In genomic region chr11:79675285-79675684, GRCm38 (mm10) we compare ENCODE assay signal across 21 mouse cellular contexts.
DNase-seq lines count a peak whose midpoint lies in the region; ATAC-seq and TF ChIP-seq lines count a peak whose summit lies in the region.
"Had no signal": no experiment of that assay in that cellular context is flagged by ENCODE, and none has a peak within 500 bp of the region (broad histone marks: within the 10 kb centered on the region; RNA-seq: fewer than 3 reads in every experiment).

No protein-coding gene starts in this region.

- H3K27me3 ChIP-seq in hindbrain, embryonic 10.5 days (ENCODE audit: insufficient read depth, poor library complexity, severe bottlenecking): no peaks in the 10 kb centered on the region
- no peaks in the 10 kb centered on the region for H3K27me3 ChIP-seq in hindbrain, postnatal 0 days (ENCODE audit: insufficient read depth, low read length)
- H3K27me3 ChIP-seq in midbrain, embryonic 10.5 days (ENCODE audit: low read depth, poor library complexity, severe bottlenecking): no peaks in the 10 kb centered on the region
- no peaks in the 10 kb centered on the region for H3K27me3 ChIP-seq in midbrain, embryonic 15.5 days (replicated peaks)
- peaks cover 8% of the 10 kb centered on the region for H3K27me3 ChIP-seq in C2C12 (ENCODE audit: control insufficient read depth, insufficient read depth, insufficient read length)
- H3K27me3 ChIP-seq in embryonic facial prominence, embryonic 14.5 days (replicated peaks; ENCODE audit: control insufficient read depth, insufficient read depth, low read length): no peaks in the 10 kb centered on the region
- H3K27me3 ChIP-seq: forebrain, embryonic 13.5 days; kidney, embryonic 15.5 days; midbrain, embryonic 13.5 days had no signal

- no peak overlapping the region for H3ac ChIP-seq in C2C12 (ENCODE audit: control insufficient read depth, insufficient read length, low read depth)

- peaks cover 63% of the 10 kb centered on the region for H3K4me1 ChIP-seq in hindbrain, embryonic 10.5 days (replicated peaks)
- peaks cover 17% of the 10 kb centered on the region; the same call in 1 of the 2 replicates for H3K4me1 ChIP-seq in hindbrain, postnatal 0 days (ENCODE audit: insufficient read depth, low read length)
- peaks cover 47% of the 10 kb centered on the region for H3K4me1 ChIP-seq in midbrain, embryonic 10.5 days
- H3K4me1 ChIP-seq in midbrain, embryonic 15.5 days: peaks cover 24% of the 10 kb centered on the region
- H3K4me1 ChIP-seq in embryonic facial prominence, embryonic 14.5 days (ENCODE audit: control insufficient read depth, insufficient read depth, low read length): peaks cover 17% of the 10 kb centered on the region

- no peaks in the 10 kb centered on the region for H3K9me3 ChIP-seq in hindbrain, embryonic 10.5 days
- H3K9me3 ChIP-seq in hindbrain, postnatal 0 days (ENCODE audit: low read length): no peaks in the 10 kb centered on the region
- H3K9me3 ChIP-seq in midbrain, embryonic 10.5 days (replicated peaks): no peaks in the 10 kb centered on the region
- no peaks in the 10 kb centered on the region for H3K9me3 ChIP-seq in midbrain, embryonic 15.5 days
- no peaks in the 10 kb centered on the region for H3K9me3 ChIP-seq in embryonic facial prominence, embryonic 14.5 days (ENCODE audit: control insufficient read depth, low read length)
- H3K9me3 ChIP-seq: forebrain, embryonic 13.5 days; G1E; kidney, embryonic 15.5 days; liver, embryonic 12.5 days; midbrain, embryonic 13.5 days had no signal

- WGBS in hindbrain, embryonic 10.5 days: 70% methylated on average over 12 of the region's 12 CpGs
- 68% methylated on average over 12 of the region's 12 CpGs for WGBS in hindbrain, postnatal 0 days
- 79% methylated on average over 12 of the region's 12 CpGs for WGBS in midbrain, embryonic 10.5 days
- whole genome bisulfite sequencing in midbrain, embryonic 15.5 days: 70% methylated on average over 12 of the region's 12 CpGs
- 74% methylated on average over 12 of the region's 12 CpGs for WGBS in embryonic facial prominence, embryonic 14.5 days

- H3K36me3 ChIP-seq in hindbrain, embryonic 10.5 days: no peaks in the 10 kb centered on the region; the same call in 1 of the 2 replicates
- no peaks in the 10 kb centered on the region for H3K36me3 ChIP-seq in hindbrain, postnatal 0 days (ENCODE audit: insufficient read depth, low read length)
- H3K36me3 ChIP-seq in midbrain, embryonic 10.5 days: peaks cover 2% of the 10 kb centered on the region; the same call in 1 of the 2 replicates
- H3K36me3 ChIP-seq in midbrain, embryonic 15.5 days (replicated peaks): no peaks in the 10 kb centered on the region
- no peaks in the 10 kb centered on the region for H3K36me3 ChIP-seq in C2C12 (ENCODE audit: control insufficient read depth, insufficient read depth)
- no peaks in the 10 kb centered on the region for H3K36me3 ChIP-seq in embryonic facial prominence, embryonic 14.5 days (ENCODE audit: control insufficient read depth, insufficient read depth, low read length)
- H3K36me3 ChIP-seq: G1E; kidney, embryonic 15.5 days; liver, embryonic 12.5 days; midbrain, embryonic 13.5 days had no signal

- ATAC-seq in hindbrain, postnatal 0 days: no peak
- no peak for ATAC-seq in midbrain, embryonic 15.5 days (replicated peaks)
- no peak for ATAC-seq in embryonic facial prominence, embryonic 14.5 days (ENCODE audit: low read depth)
- ATAC-seq: forebrain, embryonic 13.5 days; liver, embryonic 12.5 days; midbrain, embryonic 13.5 days had no signal

- H3K79me2 ChIP-seq in C2C12 (ENCODE audit: control insufficient read depth, insufficient read depth): no peaks in the 10 kb centered on the region

- peak overlapping the region; percentile 66; the same call in 1 of the 2 replicates for H3K27ac ChIP-seq in hindbrain, embryonic 10.5 days
- H3K27ac ChIP-seq in hindbrain, postnatal 0 days: no peak overlapping the region
- peak overlapping the region; percentile 43; the same call in 1 of the 2 replicates for H3K27ac ChIP-seq in midbrain, embryonic 10.5 days (replicated peaks)
- H3K27ac ChIP-seq in midbrain, embryonic 15.5 days: no peak overlapping the region
- H3K27ac ChIP-seq in embryonic facial prominence, embryonic 14.5 days (replicated peaks; ENCODE audit: low read depth, low read length): peak overlapping the region; percentile 33; the same call in 1 of the 2 replicates
- H3K27ac ChIP-seq: forebrain, embryonic 13.5 days; liver, embryonic 12.5 days; midbrain, embryonic 13.5 days; stomach, postnatal 0 days had no signal

- no peak for TF ChIP-seq CTCF in hindbrain, postnatal 0 days (IDR thresholded peaks at IDR 0.05; ENCODE audit: low read depth)
- no peak for TF ChIP-seq CTCF in C2C12 (IDR thresholded peaks at IDR 0.05; ENCODE audit: control insufficient read depth, insufficient read depth, insufficient read length)

- H3K9ac ChIP-seq in hindbrain, postnatal 0 days (replicated peaks; ENCODE audit: low read length): no peak overlapping the region
- H3K9ac ChIP-seq in midbrain, embryonic 15.5 days: no peak overlapping the region
- no peak overlapping the region for H3K9ac ChIP-seq in embryonic facial prominence, embryonic 14.5 days (ENCODE audit: low read depth, low read length)
- H3K9ac ChIP-seq: forebrain, embryonic 13.5 days; kidney, embryonic 15.5 days; liver, embryonic 12.5 days; midbrain, embryonic 13.5 days had no signal

- no peak for DNase-seq in hindbrain, embryonic 10.5 days (ENCODE audit: low spot score)
- no peak for DNase-seq in hindbrain, postnatal 0 days (ENCODE audit: low spot score)
- DNase-seq in midbrain, embryonic 10.5 days (ENCODE audit: low spot score): no peak
- no peak for DNase-seq in embryonic facial prominence, embryonic 14.5 days (ENCODE audit: low spot score)
- no peak for DNase-seq in cerebellum, postnatal 14 days
- DNase-seq in thymus, postnatal 10 days (ENCODE audit: low spot score in 2 of 2): no peak
- DNase-seq: kidney, adult 11 months; kidney, postnatal 36 days; left cerebral cortex, postnatal 4 days; lung, adult 18-20 months; lung, postnatal 14 days; thymus, postnatal 25 days had no signal

- no peak overlapping the region for H3K4me2 ChIP-seq in hindbrain, postnatal 0 days (ENCODE audit: low read depth, low read length)
- no peak overlapping the region for H3K4me2 ChIP-seq in midbrain, embryonic 15.5 days
- H3K4me2 ChIP-seq in embryonic facial prominence, embryonic 14.5 days (ENCODE audit: low read depth, low read length): no peak overlapping the region
- H3K4me2 ChIP-seq: forebrain, embryonic 13.5 days; kidney, embryonic 15.5 days; liver, embryonic 12.5 days; midbrain, embryonic 13.5 days had no signal

- H3K4me3 ChIP-seq in hindbrain, embryonic 10.5 days: no peak overlapping the region
- H3K4me3 ChIP-seq in hindbrain, postnatal 0 days (ENCODE audit: low read length): no peak overlapping the region
- H3K4me3 ChIP-seq in midbrain, embryonic 10.5 days: no peak overlapping the region
- H3K4me3 ChIP-seq in midbrain, embryonic 15.5 days: no peak overlapping the region
- no peak overlapping the region for H3K4me3 ChIP-seq in C2C12 (ENCODE audit: insufficient read depth, poor library complexity, severe bottlenecking)
- H3K4me3 ChIP-seq in embryonic facial prominence, embryonic 14.5 days (ENCODE audit: low read depth, low read length): no peak overlapping the region
- H3K4me3 ChIP-seq: forebrain, embryonic 13.5 days; gastrocnemius, adult 2 months; kidney, embryonic 15.5 days; liver, embryonic 12.5 days; midbrain, embryonic 13.5 days had no signal

- H3K79me3 ChIP-seq in C2C12 (ENCODE audit: low read depth): no peaks in the 10 kb centered on the region

TF ChIP-seq in C2C12, 6 proteins besides CTCF, POLR2A, EP300 and RAD21:
- no peak for TF ChIP-seq MAX (IDR thresholded peaks at IDR 0.05)
- TF ChIP-seq USF1 (IDR thresholded peaks at IDR 0.05; ENCODE audit: low read depth): peak; percentile 53
- no peak for TF ChIP-seq MYOG (IDR thresholded peaks at IDR 0.05; ENCODE audit: control insufficient read depth, extremely low read depth, insufficient read length)

Comparison
In these comparisons a context has a peak if more than half of its experiments do, and no peak if none do; other contexts are left out.
1. H3K27ac ChIP-seq: peak in hindbrain, embryonic 10.5 days (single experiment), midbrain, embryonic 10.5 days (single experiment) and embryonic facial prominence, embryonic 14.5 days (single experiment); none in hindbrain, postnatal 0 days (single experiment) and midbrain, embryonic 15.5 days (single experiment).